Mouse (Mus musculus): ENCODE measurements at regions not wholly inside any gene's neighbourhood (a gene's known extent, or its start where the extent isn't known, plus 50 kb on each side); places are given as distances from the start of the nearest gene placed in this dataset.
A peak's percentile ranks its signal among the peaks of the same experiment; 100 is the strongest.
"Not testable (repeated sequence)": the region's sequence is repeated elsewhere in the genome, so short reads cannot be mapped to it uniquely, and the experiment has no call there.

DNA sequence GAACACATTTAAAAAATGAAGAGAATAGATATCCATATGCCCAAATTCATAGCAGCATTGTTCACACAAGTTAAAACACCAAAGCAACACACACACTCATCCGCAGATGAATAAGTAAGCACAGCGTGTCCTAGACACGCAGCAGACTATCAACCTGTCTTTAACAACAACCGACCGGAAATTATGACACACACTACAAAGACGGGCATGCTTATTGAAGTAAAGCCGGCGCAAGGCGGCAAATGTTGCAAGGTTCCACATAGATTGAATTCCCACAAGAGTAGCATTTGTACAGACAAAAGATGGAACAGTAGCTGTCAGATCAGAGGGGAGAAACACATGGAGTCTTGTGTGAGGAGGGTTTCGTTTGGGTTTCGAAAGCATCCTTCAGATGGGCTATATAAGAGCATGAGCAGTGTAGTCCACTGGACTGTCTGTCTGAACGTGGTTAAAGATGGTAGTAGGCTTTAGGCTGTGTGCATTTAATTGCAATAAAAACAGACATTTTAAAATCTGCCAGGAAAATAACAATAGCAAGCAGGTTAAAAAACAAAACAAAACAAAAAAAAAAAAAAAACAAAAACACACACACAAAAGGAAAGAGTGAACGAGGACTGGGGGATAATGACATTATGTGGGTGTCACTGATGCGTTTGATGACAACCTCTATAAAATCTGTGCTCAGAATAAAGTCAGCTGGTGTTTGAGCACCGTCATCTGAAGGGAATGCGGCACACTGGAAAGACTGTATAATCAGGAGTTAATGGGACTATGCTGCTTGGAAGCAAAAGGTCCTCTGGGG lies 78.1 kb upstream of the Fam78b start:
- no peaks in the 10 kb centered on the region for H3K36me3 ChIP-seq
- ATAC-seq (ENCODE audit: insufficient number of reproducible peaks, low FRiP score, low TSS enrichment, low read depth), result no peak

DNA sequence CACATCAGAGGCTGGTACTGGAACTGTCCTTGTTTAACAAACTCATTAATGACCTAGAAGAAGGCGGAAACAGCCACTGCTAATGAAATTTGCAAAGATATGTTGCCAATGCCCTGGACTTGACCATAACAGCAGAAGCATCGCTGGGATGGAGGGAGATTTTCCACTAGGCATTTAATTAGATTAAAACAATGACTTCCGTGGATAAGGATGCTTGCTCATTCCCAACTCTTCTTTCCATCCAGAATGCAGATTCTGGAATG lies 77.6 kb upstream of the Fam78b start:
- Histone ChIP-seq H3K27ac (no peak overlapping the region), H3K4me1 (no peaks in the 10 kb centered on the region), H3K27me3 (no peaks in the 10 kb centered on the region), H3K9ac (no peak overlapping the region), H3K4me3 (no peak overlapping the region), H3K36me3 (no peaks in the 10 kb centered on the region), H3K4me2 (no peak overlapping the region), H3K9me3 (no peaks in the 10 kb centered on the region)
- ATAC-seq (ENCODE audit: insufficient number of reproducible peaks, low FRiP score, low TSS enrichment, low read depth), result no peak
- WGBS, result 41% methylated on average over 3 of the region's 3 CpGs

More for the DNA sequence above, 78.1 kb upstream of the Fam78b start:
- no peak overlapping the region for H3K9ac ChIP-seq
- no peaks in the 10 kb centered on the region for H3K9me3 ChIP-seq
- H3K4me2 ChIP-seq, result no peak overlapping the region
- H3K4me1 ChIP-seq, result no peaks in the 10 kb centered on the region
- 73% methylated on average over 16 of the region's 16 CpGs for WGBS
- H3K4me3 ChIP-seq, result no peak overlapping the region
- H3K27me3 ChIP-seq, result no peaks in the 10 kb centered on the region
- no peak overlapping the region for H3K27ac ChIP-seq

DNA sequence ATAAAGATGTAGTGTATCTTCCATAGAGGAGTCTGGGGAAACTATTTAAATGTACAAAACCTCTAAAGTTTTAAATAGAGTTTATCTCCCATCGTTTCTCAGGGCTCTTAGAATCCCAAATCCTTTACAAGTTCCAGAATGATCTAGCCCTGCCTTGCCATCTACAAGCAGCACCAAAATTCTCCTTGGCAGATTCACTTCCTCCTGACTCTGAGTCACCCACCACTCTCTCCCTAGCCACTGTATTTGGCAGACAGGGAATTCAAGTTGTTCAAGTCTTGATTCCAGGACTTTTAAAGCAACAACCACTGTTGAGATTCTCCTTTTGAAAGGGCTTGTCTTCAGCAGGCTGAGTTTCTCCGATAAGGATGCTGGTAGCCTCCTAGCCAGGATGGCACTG lies 77.1 kb upstream of the Fam78b start:
- Histone ChIP-seq H3K9ac (no peak overlapping the region), H3K4me2 (no peak overlapping the region), H3K4me1 (no peaks in the 10 kb centered on the region), H3K9me3 (no peaks in the 10 kb centered on the region), H3K36me3 (no peaks in the 10 kb centered on the region), H3K27me3 (no peaks in the 10 kb centered on the region), H3K27ac (no peak overlapping the region), H3K4me3 (no peak overlapping the region)
- WGBS, result 91% methylated on average over 2 of the region's 2 CpGs
- no peak for ATAC-seq (ENCODE audit: insufficient number of reproducible peaks, low FRiP score, low TSS enrichment, low read depth)

- 62% methylated on average over 4 of the region's 4 CpGs for WGBS
- no peaks in the 10 kb centered on the region for H3K4me1 ChIP-seq
- H3K27me3 ChIP-seq, result no peaks in the 10 kb centered on the region
- H3K9ac ChIP-seq, result no peak overlapping the region
- no peak overlapping the region for H3K4me2 ChIP-seq
- no peaks in the 10 kb centered on the region for H3K36me3 ChIP-seq
- no peaks in the 10 kb centered on the region for H3K9me3 ChIP-seq
- ATAC-seq (ENCODE audit: insufficient number of reproducible peaks, low FRiP score, low TSS enrichment, low read depth), result no peak
- no peak overlapping the region for H3K27ac ChIP-seq
- H3K4me3 ChIP-seq, result no peak overlapping the region
Observed at GRCm38 (mm10) chr1:166926078-166926477, 75.1 kb upstream of the Fam78b start.

DNA sequence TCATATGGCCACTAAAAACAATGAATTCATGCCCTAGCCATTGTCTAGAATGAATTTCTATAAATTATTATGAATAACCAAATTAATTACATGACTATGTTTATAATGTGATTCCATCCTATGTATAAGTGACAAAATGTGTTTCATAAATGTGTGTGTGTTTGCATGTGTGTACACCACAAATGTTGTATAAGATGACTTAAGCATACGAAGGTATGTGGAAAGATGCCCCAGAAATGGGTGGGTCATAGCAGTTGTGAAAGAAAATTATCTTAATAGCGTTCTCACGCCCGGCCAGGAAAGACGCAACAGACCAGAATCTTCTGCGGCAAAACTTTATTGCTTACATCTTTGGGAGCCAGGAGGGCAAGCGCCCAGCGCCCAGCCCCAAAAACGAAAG lies 61.5 kb upstream of the Fam78b start:
- 62% methylated on average over 9 of the region's 9 CpGs for WGBS
- not testable (repeated sequence) for H3K27me3 ChIP-seq; H3K9me3 ChIP-seq; H3K4me1 ChIP-seq; ATAC-seq (ENCODE audit: insufficient number of reproducible peaks, low FRiP score, low TSS enrichment, low read depth); H3K27ac ChIP-seq; H3K36me3 ChIP-seq; H3K9ac ChIP-seq
- peak overlapping the region; percentile 29 for H3K4me3 ChIP-seq
- 0 out of 2 replicates have a peak overlapping the region, but pooled peaks have one; percentile 14 for H3K4me2 ChIP-seq

- peak overlapping the region; percentile 29 for H3K4me3 ChIP-seq
- not testable (repeated sequence) for ATAC-seq (ENCODE audit: insufficient number of reproducible peaks, low FRiP score, low TSS enrichment, low read depth)
- 55% methylated on average over 31 of the region's 31 CpGs for WGBS
Observed at GRCm38 (mm10) chr1:166940146-166941076, 60.8 kb upstream of the Fam78b start.

DNA sequence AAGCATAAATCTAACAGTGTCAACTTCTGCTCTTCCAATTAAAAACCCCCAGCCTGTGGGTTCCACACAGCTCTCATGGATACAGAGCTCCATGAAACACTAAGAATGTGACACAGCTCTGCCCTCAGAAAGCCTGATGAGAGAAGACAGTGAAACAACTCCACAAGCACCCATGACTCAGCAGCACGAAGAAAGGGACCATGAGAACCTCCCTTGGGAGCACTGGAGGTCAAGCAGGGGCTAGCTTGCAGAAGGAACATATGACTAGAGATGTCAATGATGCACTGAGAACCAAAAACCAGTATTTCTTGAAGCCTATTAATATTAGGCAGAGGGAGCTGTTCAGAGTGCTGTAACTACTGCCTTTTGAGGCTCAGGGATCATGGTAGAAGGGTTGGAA lies 59.0 kb upstream of the Fam78b start:
- Histone ChIP-seq H3K4me3 (no peak overlapping the region), H3K4me1 (no peaks in the 10 kb centered on the region), H3K4me2 (no peak overlapping the region), H3K36me3 (no peaks in the 10 kb centered on the region), H3K9ac (no peak overlapping the region), H3K27me3 (no peaks in the 10 kb centered on the region), H3K27ac (no peak overlapping the region), H3K9me3 (no peaks in the 10 kb centered on the region)
- WGBS, result 57% methylated on average over 1 of the region's 1 CpGs
- no peak for ATAC-seq (ENCODE audit: insufficient number of reproducible peaks, low FRiP score, low TSS enrichment, low read depth)

More at GRCm38 (mm10) chr1:166940146-166941076, 60.8 kb upstream of the Fam78b start:
- H3K4me1 ChIP-seq, H3K27me3 ChIP-seq, H3K9me3 ChIP-seq, H3K36me3 ChIP-seq, H3K9ac ChIP-seq, H3K27ac ChIP-seq: not testable (repeated sequence)
- H3K4me2 ChIP-seq, result 0 out of 2 replicates have a peak overlapping the region, but pooled peaks have one; percentile 14

DNA sequence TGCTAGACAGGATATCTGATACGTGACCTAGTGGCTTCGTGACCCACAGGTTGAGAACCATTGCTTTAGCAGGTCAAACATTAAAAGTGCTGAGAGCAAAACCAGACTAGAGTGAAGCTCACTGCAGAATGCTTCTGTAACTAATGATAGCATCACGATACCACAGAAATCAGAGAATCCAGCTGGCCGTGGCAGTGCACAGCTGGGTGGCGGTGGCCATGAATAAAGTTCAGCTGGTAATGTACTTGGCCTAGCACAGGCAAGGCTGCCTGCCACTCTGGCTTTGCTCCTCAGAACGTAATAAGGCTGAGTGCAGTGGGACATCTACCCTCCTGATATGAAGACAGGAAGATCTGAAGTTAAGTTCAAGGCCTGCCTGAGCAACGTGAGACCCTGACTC lies 56.7 kb upstream of the Fam78b start:
- Histone ChIP-seq H3K36me3 (no peaks in the 10 kb centered on the region), H3K4me2 (no peak overlapping the region), H3K4me1 (no peaks in the 10 kb centered on the region), H3K9me3 (no peaks in the 10 kb centered on the region), H3K4me3 (no peak overlapping the region), H3K27me3 (no peaks in the 10 kb centered on the region), H3K27ac (no peak overlapping the region), H3K9ac (no peak overlapping the region)
- ATAC-seq (ENCODE audit: insufficient number of reproducible peaks, low FRiP score, low TSS enrichment, low read depth), result no peak
- 71% methylated on average over 7 of the region's 7 CpGs for WGBS

DNA sequence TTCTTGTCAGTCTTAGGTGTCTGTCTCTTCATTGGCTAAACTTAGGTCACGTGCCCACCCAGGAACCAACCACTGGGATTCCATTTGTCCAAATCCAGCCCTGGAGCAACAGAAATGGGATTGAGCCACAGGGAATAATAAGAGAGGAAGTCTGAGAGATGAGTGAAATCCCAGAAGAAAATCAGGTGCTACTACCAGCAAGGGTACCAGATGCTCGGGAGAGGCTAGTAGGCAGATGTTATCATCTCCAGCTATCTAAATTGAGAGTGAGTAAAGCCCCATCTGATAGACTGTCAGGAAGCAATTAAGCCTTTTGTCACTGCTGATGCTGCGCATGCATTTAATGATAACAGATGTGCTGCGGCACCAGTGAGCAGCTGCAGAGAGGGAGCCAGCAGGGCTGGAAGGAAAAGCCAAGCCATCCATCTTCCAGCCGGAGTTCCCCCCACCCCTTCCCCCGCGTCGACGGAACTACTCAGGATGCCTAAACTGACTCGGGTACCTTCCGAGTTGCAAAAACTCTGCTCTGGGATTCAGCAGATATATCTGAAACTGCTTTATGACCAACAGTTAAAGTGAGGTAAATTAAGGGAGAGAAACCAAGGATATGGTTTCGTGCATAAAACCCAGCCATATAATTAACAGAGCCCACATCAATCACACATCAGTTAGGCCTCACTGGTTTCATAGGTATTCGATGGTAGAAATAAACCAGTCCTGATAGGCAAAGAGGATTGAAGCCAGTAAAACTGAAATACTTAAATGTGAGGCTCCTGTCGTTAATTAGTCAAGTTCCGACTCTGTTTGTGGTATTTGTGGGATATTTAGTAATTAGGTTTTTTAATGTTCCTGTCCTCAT lies 53.1 kb upstream of the Fam78b start:
- no peaks in the 10 kb centered on the region for H3K36me3 ChIP-seq
- no peak overlapping the region for H3K27ac ChIP-seq
- no peak overlapping the region for H3K9ac ChIP-seq
- no peak overlapping the region for H3K4me3 ChIP-seq
- no peak for ATAC-seq (ENCODE audit: insufficient number of reproducible peaks, low FRiP score, low TSS enrichment, low read depth)
- H3K9me3 ChIP-seq, result no peaks in the 10 kb centered on the region
- 14% methylated on average over 15 of the region's 15 CpGs for WGBS
- no peaks in the 10 kb centered on the region for H3K4me1 ChIP-seq
- H3K27me3 ChIP-seq, result no peaks in the 10 kb centered on the region
- no peak overlapping the region for H3K4me2 ChIP-seq

Data from limb, embryonic 15.5 days (tissue).